Mouse (Mus musculus) lung, adult 2 months (tissue): ENCODE measurements around the gene Theg.

Experiments used
- CTCF ChIP-seq: fragments of 200-500 bp; IDR thresholded peaks from 2 replicates; pipeline ENCODE4 v1.5.1; 2011; ENCODE audit warnings: mild to moderate bottlenecking, low read length, control low read depth; ENCODE audit not compliant: insufficient read depth
- POLR2A ChIP-seq: fragments of 200-500 bp; IDR thresholded peaks from 2 replicates; pipeline ENCODE4 v1.6.1; 2011; ENCODE audit warnings: low read depth, mild to moderate bottlenecking, control low read depth, low read length, borderline replicate concordance; ENCODE audit errors: extremely low read depth

GRCm38 (mm10) chr10:79616376-79616775, 29.2 kb upstream of the Theg start:
- TF ChIP-seq CTCF, result no peak
- no peak for TF ChIP-seq POLR2A
